ENCODE assay signal across 8 mouse cellular contexts in genomic region chr2:35461971-35462787, GRCm38 (mm10). TPM values are rescaled to one million over a fixed set of nuclear protein-coding genes. Genes with fewer than 3 reads are reported as not detected.
DNase-seq lines count a peak whose midpoint lies in the region; ATAC-seq and TF ChIP-seq lines count a peak whose summit lies in the region.

No protein-coding gene starts in this region.

- H3K27ac ChIP-seq in testis, adult 2 months (ENCODE audit: control insufficient read depth, insufficient read depth, low read depth, low read length) = no peak overlapping the region
- peak overlapping the region; percentile 83 for H3K27ac ChIP-seq in liver, embryonic 12.5 days
- H3K27ac ChIP-seq in olfactory bulb, adult 2 months (ENCODE audit: insufficient read depth, low read depth, low read length) = no peak overlapping the region

- peak overlapping the region; percentile 79 for H3K9ac ChIP-seq in liver, embryonic 12.5 days

- H3K36me3 ChIP-seq in testis, adult 2 months (ENCODE audit: control insufficient read depth, insufficient read depth, low read length) = no peaks in the 10 kb centered on the region
- peaks cover 20% of the 10 kb centered on the region for H3K36me3 ChIP-seq in liver, embryonic 12.5 days

- peak; percentile 73 for ATAC-seq in liver, embryonic 12.5 days

- H3K4me3 ChIP-seq in testis, adult 2 months (ENCODE audit: control insufficient read depth, low read depth, low read length) = peak overlapping the region; percentile 38
- H3K4me3 ChIP-seq in liver, embryonic 12.5 days = peak overlapping the region; percentile 67
- peak overlapping the region; percentile 37 for H3K4me3 ChIP-seq in olfactory bulb, adult 2 months (ENCODE audit: insufficient read depth, low read depth, low read length)

- no peak for DNase-seq in testis, postnatal 10 days (ENCODE audit: low spot score)
- peak; percentile 59 for DNase-seq in embryo, embryonic 10.5 days (ENCODE audit: low spot score)
- DNase-seq in heart, postnatal 14 days = peak; percentile 44 to 49
- no peak for DNase-seq in natural killer cell, adult 2 months (ENCODE audit: low spot score in 2 of 2)
- no peak for DNase-seq in urinary bladder, postnatal 4 days (ENCODE audit: low spot score in 2 of 2)

- H3K27me3 ChIP-seq in testis, adult 2 months (ENCODE audit: control insufficient read depth, insufficient read depth, low read length) = peaks cover 2% of the 10 kb centered on the region; the same call in 1 of the 2 replicates
- H3K27me3 ChIP-seq in liver, embryonic 12.5 days (replicated peaks) = no peaks in the 10 kb centered on the region

- under 1% methylated on average over 43 of the region's 52 CpGs for WGBS in liver, embryonic 12.5 days (ENCODE audit: insufficient replicate concordance)
- 3% methylated on average over 52 of the region's 52 CpGs for WGBS in olfactory bulb, adult 2 months

- 0 out of 2 replicates have a peak, but pooled peaks cover 4% of the 10 kb centered on the region for H3K9me3 ChIP-seq in liver, embryonic 12.5 days (replicated peaks)

- no peak for TF ChIP-seq POLR2A in testis, adult 2 months (IDR thresholded peaks at IDR 0.05; ENCODE audit: control insufficient read depth, low read depth, low read length)
- TF ChIP-seq POLR2A in olfactory bulb, adult 2 months (IDR thresholded peaks at IDR 0.05; ENCODE audit: insufficient read depth, low read depth, low read length) = no peak

- peaks cover 10% of the 10 kb centered on the region for H3K4me1 ChIP-seq in testis, adult 2 months (ENCODE audit: control insufficient read depth, insufficient read depth, low read length)
- peaks cover 59% of the 10 kb centered on the region for H3K4me1 ChIP-seq in liver, embryonic 12.5 days
- peaks cover 14% of the 10 kb centered on the region for H3K4me1 ChIP-seq in olfactory bulb, adult 2 months (ENCODE audit: control insufficient read depth, insufficient read depth, low read length)

- no peak for TF ChIP-seq CTCF in testis, adult 2 months (IDR thresholded peaks at IDR 0.05; ENCODE audit: control insufficient read depth, insufficient read depth, insufficient replicate concordance, low read depth, low read length)
- TF ChIP-seq CTCF in olfactory bulb, adult 2 months (IDR thresholded peaks at IDR 0.05; ENCODE audit: insufficient read depth, low read depth, low read length) = no peak

- H3K4me2 ChIP-seq in liver, embryonic 12.5 days = peak overlapping the region; percentile 95

- intact Hi-C loops in heart, postnatal 14 days (cut with DNase I) = loop anchor here (2.0 to 5.0 kb wide), 3 partner anchors 15 to 50 kb away; no protein-coding TSS in a partner anchor

RNA-seq across cellular contexts. Expression of gene Ggta1, which starts 0.9 kb away (rescaled TPM):
- polyA plus RNA-seq in testis, adult 2 months (2012; rRNA removed) = 0.68 and 1.4 TPM in 2 replicates
- 10 to 100 TPM; 25.1 to 26.3 TPM for total RNA-seq in heart, postnatal 14 days (2021)
- polyA plus RNA-seq in liver, embryonic 12.5 days (2016; fragmentation: Nextera tagmentation; extraction: Ambion mirVana) = 12.7 and 13.0 TPM in 2 replicates
- not detected in 2 replicates for polyA plus RNA-seq in olfactory bulb, adult 2 months (2012; ENCODE audit: insufficient read depth, insufficient read length, low replicate concordance, missing spikeins)

Comparison
In these comparisons a context has a peak if more than half of its experiments do, and no peak if none do; other contexts are left out.
1. DNase-seq: peak in embryo, embryonic 10.5 days (single experiment) and heart, postnatal 14 days (2 of 2); none in testis, postnatal 10 days (single experiment), natural killer cell, adult 2 months (0 of 2) and urinary bladder, postnatal 4 days (0 of 2).
2. Peak in every context shown above with its lines, with median percentiles within 50 percentile points of each other: H3K4me3 ChIP-seq.